Mouse (Mus musculus) myocyte (in vitro differentiated cells): ENCODE results near the gene Slc24a4.

Experiments used
- POLR2A ChIP-seq: IDR thresholded peaks from one replicate; pipeline ENCODE4 v1.6.1; 2011; ENCODE audit warnings: low read depth, mild to moderate bottlenecking, control low read depth, moderate library complexity; ENCODE audit not compliant: insufficient read length
- TCF3 ChIP-seq: IDR thresholded peaks from one replicate; pipeline ENCODE4 v1.6.1; 2011; ENCODE audit warnings: low read depth, control low read depth; ENCODE audit not compliant: insufficient read length
- USF1 ChIP-seq: IDR thresholded peaks from one replicate; pipeline ENCODE4 v1.6.1; 2011; ENCODE audit warnings: low read depth, mild to moderate bottlenecking, control low read depth, moderate library complexity

- TF ChIP-seq POLR2A (no peak), TCF3 (no peak), USF1 (no peak)
Measured at GRCm38 (mm10) chr12:102210801-102211200, 82.3 kb downstream of the Slc24a4 start.
